Mouse (Mus musculus) intestine, postnatal 0 days (tissue): ENCODE measurements around the gene Ubxn7. TPM values are rescaled to one million over a fixed set of nuclear protein-coding genes. Genes with fewer than 3 reads are reported as not detected.
A peak's percentile ranks its signal among the peaks of the same experiment; 100 is the strongest.

Experiments
- ATAC-seq: fragments of 200-750 bp; cut with Nextera tagmentation; 2 replicates; pipeline ENCODE4 v1.8.0; 2017; ENCODE audit warnings: mild to moderate bottlenecking, moderate TSS enrichment, moderate library complexity
- H3K27ac ChIP-seq: fragments of 300-500 bp; sonication (generic); 2 replicates; pipeline ENCODE4 v1.5.1; 2014; ENCODE audit warnings: mild to moderate bottlenecking, low read depth, low read length, moderate library complexity
- H3K27me3 ChIP-seq: fragments of 300-500 bp; sonication (generic); replicated peaks from 2 replicates; pipeline ENCODE4 v1.6.1; 2014; ENCODE audit warnings: low read length, mixed read lengths; ENCODE audit not compliant: control insufficient read depth, insufficient read depth
- H3K36me3 ChIP-seq: fragments of 300-500 bp; sonication (generic); 2 replicates; pipeline ENCODE4 v1.6.1; 2014; ENCODE audit warnings: mild to moderate bottlenecking, moderate library complexity; ENCODE audit not compliant: control insufficient read depth, insufficient read depth
- H3K4me1 ChIP-seq: fragments of 300-500 bp; sonication (generic); replicated peaks from 2 replicates; pipeline ENCODE4 v1.6.1; 2014; ENCODE audit warnings: antibody characterized with exemption, low read length, mixed read lengths; ENCODE audit not compliant: control insufficient read depth, insufficient read depth
- H3K4me2 ChIP-seq: fragments of 300-500 bp; sonication (generic); replicated peaks from 2 replicates; pipeline ENCODE4 v1.6.1; 2014; ENCODE audit warnings: low read depth, mild to moderate bottlenecking, moderate library complexity
- H3K4me3 ChIP-seq: fragments of 300-500 bp; sonication (generic); 2 replicates; pipeline ENCODE4 v1.5.1; 2014; ENCODE audit warnings: low read depth, low read length
- H3K9ac ChIP-seq: fragments of 300-500 bp; sonication (generic); 2 replicates; pipeline ENCODE4 v1.6.1; 2014; ENCODE audit warnings: mild to moderate bottlenecking, low read depth, low read length
- H3K9me3 ChIP-seq: fragments of 300-500 bp; sonication (generic); 2 replicates; pipeline ENCODE4 v1.6.1; 2016; ENCODE audit warnings: mixed run types; ENCODE audit not compliant: control insufficient read depth
- CTCF ChIP-seq: sonication (generic); IDR thresholded peaks from 2 replicates; pipeline ENCODE4 v1.5.1; 2016; ENCODE audit warnings: low read depth, mild to moderate bottlenecking, control low read depth, antibody characterized with exemption, moderate library complexity
- WGBS: fragments of 180-500 bp; shearing (Covaris S2); extraction: QIAGEN DNeasy Blood & Tissue Kit; methylation state at CpG from one replicate; pipeline ENCODE4 v1.1.7; 2014; 5-methylcytosine and 5-hydroxymethylcytosine counted together
- polyA plus RNA-seq: library from polyadenylated mRNA; unstranded; fragments of >200 nt; fragmentation: Nextera tagmentation; extraction: Ambion mirVana; gene quantifications from 2 replicates; pipeline ENCODE4 v1.2.1, GENCODE M21; 2015

The Ubxn7 gene
- polyA plus RNA-seq, 1 experiment from 2014 or later = 6.8 TPM

- peak; percentile 66 for TF ChIP-seq CTCF
- H3K27me3 ChIP-seq = no peaks in the 10 kb centered on the region
- WGBS = 87% methylated on average over 4 of the region's 4 CpGs
- H3K4me1 ChIP-seq = no peaks in the 10 kb centered on the region
- H3K27ac ChIP-seq = no peak overlapping the region
- ATAC-seq = no peak
- H3K4me2 ChIP-seq = no peak overlapping the region
- peaks cover 41% of the 10 kb centered on the region; the same call in 1 of the 2 replicates for H3K36me3 ChIP-seq
- no peak overlapping the region for H3K4me3 ChIP-seq
- H3K9me3 ChIP-seq = no peaks in the 10 kb centered on the region
- no peak overlapping the region for H3K9ac ChIP-seq
Observed at GRCm38 (mm10) chr16:32371351-32371750, 39.3 kb downstream of the Ubxn7 start.

GRCm38 (mm10) chr16:32379575-32379974, 47.5 kb downstream of the Ubxn7 start:
- no peak overlapping the region for H3K9ac ChIP-seq
- WGBS = 54% methylated on average over 2 of the region's 2 CpGs

GRCm38 (mm10) chr16:32382901-32383300, 50.8 kb downstream of the Ubxn7 start:
- H3K36me3 ChIP-seq = peaks cover 51% of the 10 kb centered on the region
- no peak overlapping the region for H3K9ac ChIP-seq
- H3K9me3 ChIP-seq = no peaks in the 10 kb centered on the region
- H3K4me2 ChIP-seq = no peak overlapping the region
- H3K27me3 ChIP-seq = no peaks in the 10 kb centered on the region
- ATAC-seq = no peak
- H3K27ac ChIP-seq = no peak overlapping the region
- no peak for TF ChIP-seq CTCF
- H3K4me1 ChIP-seq = 0 out of 2 replicates have a peak, but pooled peaks cover 2% of the 10 kb centered on the region
- no peak overlapping the region for H3K4me3 ChIP-seq

More at GRCm38 (mm10) chr16:32379575-32379974, 47.5 kb downstream of the Ubxn7 start:
- H3K27ac ChIP-seq = no peak overlapping the region
- H3K9me3 ChIP-seq = no peaks in the 10 kb centered on the region
- peak; percentile 94 for ATAC-seq
- H3K36me3 ChIP-seq = peaks cover 62% of the 10 kb centered on the region
- no peaks in the 10 kb centered on the region for H3K4me1 ChIP-seq
- no peaks in the 10 kb centered on the region for H3K27me3 ChIP-seq
- H3K4me2 ChIP-seq = no peak overlapping the region
- no peak for TF ChIP-seq CTCF
- no peak overlapping the region for H3K4me3 ChIP-seq

GRCm38 (mm10) chr16:32384885-32385284, 52.8 kb downstream of the Ubxn7 start:
- TF ChIP-seq CTCF = no peak
- 66% methylated on average over 2 of the region's 2 CpGs for WGBS

GRCm38 (mm10) chr16:32386826-32387225, 54.8 kb downstream of the Ubxn7 start:
- no peak overlapping the region for H3K27ac ChIP-seq
- no peak overlapping the region for H3K4me3 ChIP-seq
- H3K36me3 ChIP-seq = peaks cover 40% of the 10 kb centered on the region

More at GRCm38 (mm10) chr16:32384885-32385284, 52.8 kb downstream of the Ubxn7 start:
- Histone ChIP-seq H3K36me3 (peaks cover 37% of the 10 kb centered on the region), H3K27ac (no peak overlapping the region), H3K4me1 (0 out of 2 replicates have a peak, but pooled peaks cover 2% of the 10 kb centered on the region), H3K9me3 (no peaks in the 10 kb centered on the region), H3K4me2 (no peak overlapping the region), H3K4me3 (no peak overlapping the region), H3K9ac (no peak overlapping the region), H3K27me3 (no peaks in the 10 kb centered on the region)
- ATAC-seq = no peak

GRCm38 (mm10) chr16:32389049-32389448, 57.0 kb downstream of the Ubxn7 start:
- H3K36me3 ChIP-seq = peaks cover 20% of the 10 kb centered on the region
- no peak overlapping the region for H3K9ac ChIP-seq
- H3K4me3 ChIP-seq = no peak overlapping the region
- H3K9me3 ChIP-seq = no peaks in the 10 kb centered on the region
- no peak overlapping the region for H3K4me2 ChIP-seq
- TF ChIP-seq CTCF = no peak
- 0 out of 2 replicates have a peak, but pooled peaks cover 2% of the 10 kb centered on the region for H3K4me1 ChIP-seq
- no peak overlapping the region for H3K27ac ChIP-seq
- ATAC-seq = no peak
- no peaks in the 10 kb centered on the region for H3K27me3 ChIP-seq

More at GRCm38 (mm10) chr16:32386826-32387225, 54.8 kb downstream of the Ubxn7 start:
- Histone ChIP-seq H3K27me3 (no peaks in the 10 kb centered on the region), H3K9me3 (no peaks in the 10 kb centered on the region), H3K4me1 (0 out of 2 replicates have a peak, but pooled peaks cover 2% of the 10 kb centered on the region), H3K4me2 (no peak overlapping the region), H3K9ac (no peak overlapping the region)
- 62% methylated on average over 3 of the region's 3 CpGs for WGBS
- TF ChIP-seq CTCF = no peak
- ATAC-seq = no peak

GRCm38 (mm10) chr16:32389841-32390240, 57.8 kb downstream of the Ubxn7 start:
- no peaks in the 10 kb centered on the region for H3K27me3 ChIP-seq
- no peaks in the 10 kb centered on the region for H3K9me3 ChIP-seq
- H3K4me2 ChIP-seq = no peak overlapping the region
- H3K9ac ChIP-seq = no peak overlapping the region
- 85% methylated on average over 3 of the region's 3 CpGs for WGBS
- H3K36me3 ChIP-seq = peaks cover 20% of the 10 kb centered on the region
- no peak overlapping the region for H3K27ac ChIP-seq
- 0 out of 2 replicates have a peak, but pooled peaks cover 2% of the 10 kb centered on the region for H3K4me1 ChIP-seq
- no peak for TF ChIP-seq CTCF
- H3K4me3 ChIP-seq = no peak overlapping the region
- no peak for ATAC-seq
